Mouse (Mus musculus) erythroblast, embryonic 14.5 days (primary cell): ENCODE measurements around the gene Ntpcr.

Source experiments
- GATA1 ChIP-seq: IDR thresholded peaks from 2 replicates; pipeline ENCODE4 v1.6.1; 2012; ENCODE audit warnings: low read length, inconsistent platforms, mixed read lengths
- TAL1 ChIP-seq: IDR thresholded peaks from 3 replicates; pipeline ENCODE4 v1.6.1; 2012; ENCODE audit warnings: low read length, inconsistent platforms, mixed read lengths

DNA sequence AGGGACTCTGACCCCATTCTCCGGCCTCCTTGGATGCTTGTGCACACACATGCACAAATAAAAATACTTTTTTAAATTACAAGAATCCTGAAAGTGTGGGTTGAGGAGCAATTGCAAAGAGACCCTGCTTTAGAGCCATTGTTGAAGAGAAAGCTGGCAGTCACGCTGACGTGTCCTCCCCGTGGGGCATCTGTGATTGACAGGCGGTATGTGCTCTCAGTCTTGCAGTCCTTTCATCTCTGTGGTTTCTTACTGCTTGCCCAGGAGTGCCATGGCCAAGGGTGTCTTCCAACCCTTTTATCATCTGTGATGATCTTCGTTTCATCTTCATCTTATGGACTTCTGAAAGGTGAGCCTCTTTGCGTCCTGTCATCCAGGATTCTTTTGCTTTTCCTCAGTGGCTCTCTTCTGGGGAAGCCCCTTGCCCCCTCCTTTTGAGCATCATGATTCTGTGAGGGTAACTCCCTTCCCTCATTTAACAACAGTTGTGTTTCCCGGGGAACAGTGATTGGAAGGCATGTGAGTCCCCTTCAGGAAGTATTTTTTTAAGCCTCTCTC lies 48.8 kb upstream of the Ntpcr start:
- no peak for TF ChIP-seq TAL1
- TF ChIP-seq GATA1: no peak
